Mouse (Mus musculus) G1E (cell line): ENCODE results near the gene Fn1. TPM values are rescaled to one million over a fixed set of nuclear protein-coding genes. Genes with fewer than 3 reads are reported as not detected.
A peak's percentile ranks its signal among the peaks of the same experiment; 100 is the strongest.

Source experiments
- ATAC-seq: 2 replicates; pipeline ENCODE4 v1.8.0; 2016; ENCODE audit warnings: mild to moderate bottlenecking; ENCODE audit not compliant: insufficient number of reproducible peaks, poor library complexity, low FRiP score, severe bottlenecking; ENCODE audit errors: extremely low read depth
- DNase-seq: peaks from one replicate; pipeline ENCODE4 v3.0.0; 2012; ENCODE audit warnings: low spot score
- H3K27me3 ChIP-seq: 2 replicates; pipeline ENCODE4 v1.6.1; 2012; ENCODE audit warnings: mild to moderate bottlenecking, low read length, inconsistent platforms; ENCODE audit not compliant: insufficient read depth
- H3K36me3 ChIP-seq: replicated peaks from 2 replicates; pipeline ENCODE3; 2012; ENCODE audit warnings: mild to moderate bottlenecking, inconsistent platforms
- H3K4me1 ChIP-seq: 2 replicates; pipeline ENCODE4 v1.6.1; 2012; ENCODE audit warnings: low read depth, low read length, inconsistent platforms, mixed read lengths; ENCODE audit not compliant: insufficient read depth
- H3K4me3 ChIP-seq: 2 replicates; pipeline ENCODE4 v1.5.1; 2012; ENCODE audit warnings: low read depth, mild to moderate bottlenecking, inconsistent platforms, low read length, moderate library complexity, mixed read lengths
- H3K9me3 ChIP-seq: replicated peaks from 2 replicates; pipeline ENCODE4 v1.6.1; 2012; ENCODE audit warnings: inconsistent platforms
- CTCF ChIP-seq: IDR thresholded peaks from 2 replicates; pipeline ENCODE4 v1.5.1; 2012; ENCODE audit warnings: low read depth, low read length, inconsistent platforms, mixed read lengths
- GATA1 ChIP-seq: IDR thresholded peaks from 2 replicates; pipeline ENCODE4 v1.6.1; 2012; ENCODE audit warnings: borderline replicate concordance, low read length, inconsistent platforms, mixed read lengths
- GATA2 ChIP-seq: IDR thresholded peaks from 2 replicates; pipeline ENCODE4 v1.6.1; 2012; ENCODE audit warnings: low read depth, low read length, inconsistent platforms, borderline replicate concordance
- POLR2AphosphoS5 ChIP-seq: IDR thresholded peaks from 2 replicates; pipeline ENCODE4 v1.6.1; 2012; ENCODE audit warnings: low read depth, low read length, inconsistent platforms; ENCODE audit not compliant: insufficient replicate concordance
- TAL1 ChIP-seq: conservative IDR thresholded peaks from 2 replicates; pipeline ENCODE4 v1.6.1; 2012; ENCODE audit warnings: low read depth, low read length, inconsistent platforms, mixed read lengths
- polyA plus RNA-seq: library from polyadenylated mRNA; stranded (reverse); fragments of >175 nt; gene quantifications from 2 replicates; pipeline ENCODE4 v1.2.3, GENCODE M21; 2012
- total RNA-seq, 2 experiments: library from RNA; stranded (forward) in 1 of 2; stranded (reverse) in 1 of 2; fragments of 200-1000 nt in 1 of 2; fragments of >200 nt in 1 of 2; fragmentation: Nextera tagmentation in 1 of 2; gene quantifications; 2 replicates each; pipeline ENCODE4 v1.2.3; 2014 to 2017

The Fn1 gene
- total and polyA plus RNA-seq, 3 experiments, result 0.01 to 0.98 TPM; not detected in 1

- no peak for TF ChIP-seq GATA1
- TF ChIP-seq CTCF, result no peak
- TF ChIP-seq POLR2AphosphoS5, result no peak
- no peak for TF ChIP-seq GATA2
- TF ChIP-seq TAL1, result no peak
- Histone ChIP-seq H3K9me3 (no peaks in the 10 kb centered on the region), H3K27me3 (no peaks in the 10 kb centered on the region), H3K36me3 (peaks cover 42% of the 10 kb centered on the region), H3K4me3 (no peak overlapping the region), H3K4me1 (no peaks in the 10 kb centered on the region)
- DNase-seq (no peak), ATAC-seq (no peak)
Observed at GRCm38 (mm10) chr1:71583302-71583701, 69.7 kb downstream of the Fn1 start.

DNA sequence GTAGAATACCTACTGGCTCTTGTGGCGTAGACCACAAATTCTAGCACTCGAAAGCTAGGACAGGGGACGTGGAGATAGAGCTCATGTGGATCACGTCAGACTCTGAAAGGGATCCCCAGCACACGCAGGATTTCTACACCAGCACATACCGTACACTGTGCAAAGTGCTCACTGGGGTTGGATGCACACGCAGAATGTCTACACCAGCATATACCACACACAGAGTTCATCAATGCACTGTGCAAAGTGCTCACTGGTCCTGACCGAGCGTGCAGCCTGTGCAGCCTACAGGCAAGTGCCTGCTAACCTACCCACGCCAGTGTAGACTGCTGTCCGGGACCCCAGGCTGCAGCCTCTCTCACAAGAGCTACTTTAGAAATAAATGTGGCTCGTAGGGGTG lies 72.6 kb downstream of the Fn1 start:
- Histone ChIP-seq H3K4me3 (no peak overlapping the region), H3K4me1 (no peaks in the 10 kb centered on the region), H3K27me3 (no peaks in the 10 kb centered on the region), H3K36me3 (peaks cover 71% of the 10 kb centered on the region), H3K9me3 (no peaks in the 10 kb centered on the region)
- DNase-seq (no peak), ATAC-seq (no peak)
- TF ChIP-seq GATA2 (no peak), TAL1 (no peak), POLR2AphosphoS5 (peak; percentile 79; the same call in 1 of the 2 replicates)

- no peaks in the 10 kb centered on the region for H3K27me3 ChIP-seq
- H3K4me3 ChIP-seq, result no peak overlapping the region
- H3K36me3 ChIP-seq, result peaks cover 80% of the 10 kb centered on the region
- H3K9me3 ChIP-seq, result no peaks in the 10 kb centered on the region
- no peaks in the 10 kb centered on the region for H3K4me1 ChIP-seq
- no peak for DNase-seq
- no peak for ATAC-seq
- no peak for TF ChIP-seq POLR2AphosphoS5
- no peak for TF ChIP-seq TAL1
- no peak for TF ChIP-seq GATA2
- TF ChIP-seq GATA1, result no peak
- TF ChIP-seq CTCF, result no peak
Observed at GRCm38 (mm10) chr1:71579526-71579925, 73.5 kb downstream of the Fn1 start.

- Histone ChIP-seq H3K27me3 (no peaks in the 10 kb centered on the region), H3K9me3 (no peaks in the 10 kb centered on the region), H3K36me3 (peaks cover 95% of the 10 kb centered on the region), H3K4me3 (no peak overlapping the region), H3K4me1 (no peaks in the 10 kb centered on the region; the same call in 1 of the 2 replicates)
- no peak for ATAC-seq
- no peak for DNase-seq
- no peak for TF ChIP-seq GATA1
- no peak for TF ChIP-seq POLR2AphosphoS5
- TF ChIP-seq TAL1, result no peak
Observed at GRCm38 (mm10) chr1:71576837-71577236, 76.2 kb downstream of the Fn1 start.

DNA sequence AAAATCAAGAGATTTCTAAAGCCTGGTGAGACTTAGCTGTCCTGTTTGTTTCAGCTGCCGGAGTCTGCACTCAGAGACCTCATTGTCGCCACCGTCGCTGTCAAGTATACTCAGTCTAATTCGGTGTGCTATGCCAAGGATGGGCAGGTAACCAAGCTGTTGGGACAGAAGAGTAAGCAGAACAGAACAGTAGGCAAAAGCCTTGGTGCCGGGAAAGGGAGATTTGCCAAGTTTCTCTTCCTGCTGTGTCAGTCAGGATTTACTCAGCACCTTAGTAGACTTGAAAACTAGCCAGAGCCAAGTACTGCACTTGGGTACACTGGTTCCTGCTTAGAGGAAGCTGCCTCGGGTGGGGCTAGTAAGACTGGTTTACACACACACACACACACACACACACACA lies 77.0 kb downstream of the Fn1 start:
- no peaks in the 10 kb centered on the region for H3K9me3 ChIP-seq
- TF ChIP-seq TAL1 (no peak), POLR2AphosphoS5 (no peak), CTCF (no peak), GATA2 (no peak), GATA1 (no peak)

DNA sequence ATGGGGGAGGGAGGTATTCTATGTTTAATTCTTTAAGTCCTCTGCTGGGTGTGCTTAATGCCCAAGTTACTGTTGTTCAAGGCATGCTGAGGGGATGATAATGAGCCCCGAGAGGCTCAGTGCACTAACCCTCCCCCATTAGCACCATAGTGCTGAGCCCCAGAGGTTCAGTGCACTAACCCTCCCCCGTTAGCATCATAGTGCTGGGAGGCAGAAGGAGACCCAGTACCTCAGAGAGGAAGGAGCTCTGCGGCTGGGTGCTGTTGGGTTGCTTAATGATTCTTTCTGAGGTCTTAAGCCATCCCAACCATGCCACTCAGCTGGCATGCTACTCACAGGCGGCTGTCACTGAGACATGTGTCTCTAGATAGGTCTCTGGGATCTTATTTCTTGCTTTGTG lies 82.9 kb downstream of the Fn1 start:
- TF ChIP-seq POLR2AphosphoS5 (no peak), CTCF (no peak), GATA2 (no peak), TAL1 (no peak), GATA1 (no peak)
- peaks cover 96% of the 10 kb centered on the region for H3K36me3 ChIP-seq

More for the DNA sequence above, 77.0 kb downstream of the Fn1 start:
- no peak for DNase-seq
- Histone ChIP-seq H3K27me3 (no peaks in the 10 kb centered on the region), H3K4me3 (no peak overlapping the region), H3K4me1 (no peaks in the 10 kb centered on the region; the same call in 1 of the 2 replicates), H3K36me3 (peaks cover 99% of the 10 kb centered on the region)
- ATAC-seq, result no peak

More for the DNA sequence above, 82.9 kb downstream of the Fn1 start:
- no peak overlapping the region for H3K4me3 ChIP-seq
- no peaks in the 10 kb centered on the region for H3K9me3 ChIP-seq
- no peak for DNase-seq
- ATAC-seq, result no peak
- peaks cover 25% of the 10 kb centered on the region for H3K4me1 ChIP-seq
- no peaks in the 10 kb centered on the region for H3K27me3 ChIP-seq
